ENCODE assay signal across 8 mouse cellular contexts in the genomic region with DNA sequence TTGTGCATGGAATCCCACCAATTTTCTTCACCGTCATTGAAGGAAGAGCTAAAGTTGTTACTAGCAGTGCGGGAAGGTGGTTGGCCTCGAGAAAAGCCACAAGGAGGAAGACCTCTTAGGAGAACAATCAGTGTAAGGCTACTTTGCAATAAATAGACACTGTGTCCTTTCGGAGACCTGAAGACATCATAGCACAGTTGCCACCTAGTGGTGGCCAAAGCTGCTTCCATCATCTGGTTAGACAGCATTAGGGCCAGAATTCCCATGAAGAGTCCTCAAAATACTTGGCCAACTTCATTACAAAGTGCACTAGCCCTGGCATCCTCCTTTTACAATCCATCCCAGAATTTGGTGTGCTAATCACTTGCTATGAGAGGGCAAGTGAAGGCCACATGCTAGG. TPM values are rescaled to one million over a fixed set of nuclear protein-coding genes. Genes with fewer than 3 reads are reported as not detected.
A peak's percentile ranks its signal among the peaks of the same experiment; 100 is the strongest.
DNase-seq lines count a peak whose midpoint lies in the region; ATAC-seq lines count a peak whose summit lies in the region.

No protein-coding gene starts in this region.

- H3K36me3 ChIP-seq in kidney, embryonic 14.5 days (ENCODE audit: control insufficient read depth, insufficient read depth, low read length): no peaks in the 10 kb centered on the region
- no peaks in the 10 kb centered on the region for H3K36me3 ChIP-seq in kidney, embryonic 16.5 days (ENCODE audit: insufficient read depth, low read length)

- DNase-seq in CD4-positive, CD25-positive, alpha-beta regulatory T cell, adult 2 months (ENCODE audit: low read depth, low spot score): peak; percentile 3
- peak; percentile 77 for DNase-seq in R1 (ENCODE audit: low read depth, low spot score)
- peak; percentile 12 for DNase-seq in kidney, postnatal 14 days
- no peak for DNase-seq in right cerebral cortex, postnatal 4 days
- no peak for DNase-seq in ovary, postnatal 10 days (ENCODE audit: low spot score)

- 66% methylated on average over 4 of the region's 4 CpGs for WGBS in kidney, embryonic 14.5 days
- WGBS in kidney, embryonic 16.5 days: 72% methylated on average over 4 of the region's 4 CpGs

- H3K4me1 ChIP-seq in kidney, embryonic 14.5 days (ENCODE audit: control insufficient read depth, insufficient read depth, low read length): no peaks in the 10 kb centered on the region
- H3K4me1 ChIP-seq in kidney, embryonic 16.5 days (ENCODE audit: insufficient read depth, low read length): no peaks in the 10 kb centered on the region

- no peak overlapping the region for H3K27ac ChIP-seq in kidney, embryonic 14.5 days (ENCODE audit: low read depth, low read length)
- no peak overlapping the region for H3K27ac ChIP-seq in kidney, embryonic 16.5 days (ENCODE audit: low read length)

- no peak overlapping the region for H3K9ac ChIP-seq in kidney, embryonic 14.5 days (ENCODE audit: low read depth, low read length)
- H3K9ac ChIP-seq in kidney, embryonic 16.5 days (replicated peaks; ENCODE audit: low read length): no peak overlapping the region

- no peaks in the 10 kb centered on the region for H3K9me3 ChIP-seq in kidney, embryonic 14.5 days (ENCODE audit: control insufficient read depth, low read length)
- H3K9me3 ChIP-seq in kidney, embryonic 16.5 days (ENCODE audit: low read length): no peaks in the 10 kb centered on the region

- H3K27me3 ChIP-seq in kidney, embryonic 14.5 days (ENCODE audit: control insufficient read depth, insufficient read depth, low read length): no peaks in the 10 kb centered on the region
- no peaks in the 10 kb centered on the region for H3K27me3 ChIP-seq in kidney, embryonic 16.5 days (ENCODE audit: insufficient read depth, low read length)

- no peak for ATAC-seq in CD4-positive, CD25-positive, alpha-beta regulatory T cell, adult 4 months
- ATAC-seq in kidney, embryonic 14.5 days (ENCODE audit: low FRiP score, low TSS enrichment): peak; percentile 57; the same call in 1 of the 2 replicates
- ATAC-seq in kidney, embryonic 16.5 days (ENCODE audit: low FRiP score, low TSS enrichment): no peak; the same call in 1 of the 2 replicates

- H3K4me2 ChIP-seq in kidney, embryonic 14.5 days (replicated peaks; ENCODE audit: low read depth, low read length): no peak overlapping the region
- H3K4me2 ChIP-seq in kidney, embryonic 16.5 days (replicated peaks; ENCODE audit: low read depth, low read length): no peak overlapping the region

- H3K4me3 ChIP-seq in kidney, embryonic 14.5 days (ENCODE audit: low read length): no peak overlapping the region
- H3K4me3 ChIP-seq in kidney, embryonic 16.5 days (ENCODE audit: low read length): no peak overlapping the region

RNA-seq across cellular contexts. Expression of gene Sfrp4, which starts 13.2 kb away (rescaled TPM):
- not detected for polyA plus RNA-seq in CD4-positive, CD25-positive, alpha-beta regulatory T cell, adult 4 months (2017; shearing (Covaris generic))
- 1.0 and 1.5 TPM in 2 replicates for polyA plus RNA-seq in kidney, embryonic 14.5 days (2014; fragmentation: Nextera tagmentation; extraction: Ambion mirVana)
- polyA plus RNA-seq in kidney, embryonic 16.5 days (2015; fragmentation: Nextera tagmentation; extraction: Ambion mirVana): 2.2 and 2.4 TPM in 2 replicates

RNA-seq across cellular contexts. Expression of gene Epdr1, which starts 16.4 kb away (rescaled TPM):
- under 1 TPM in 1 of 2 experiments, not detected in 1; 0.38 TPM for polyA plus RNA-seq in CD4-positive, CD25-positive, alpha-beta regulatory T cell, adult 4 months (2017; shearing (Covaris generic))
- 20.5 and 20.9 TPM in 2 replicates for polyA plus RNA-seq in kidney, embryonic 14.5 days (2014; fragmentation: Nextera tagmentation; extraction: Ambion mirVana)
- 24.3 and 26.2 TPM in 2 replicates for polyA plus RNA-seq in kidney, embryonic 16.5 days (2015; fragmentation: Nextera tagmentation; extraction: Ambion mirVana)

Comparison
In these comparisons a context has a peak if more than half of its experiments do, and no peak if none do; other contexts are left out.
1. DNase-seq: peak in CD4-positive, CD25-positive, alpha-beta regulatory T cell, adult 2 months (single experiment), R1 (single experiment) and kidney, postnatal 14 days (single experiment); none in right cerebral cortex, postnatal 4 days (single experiment) and ovary, postnatal 10 days (single experiment).
2. RNA of gene Epdr1, which starts 16.4 kb away (polyA plus RNA-seq): 24.3 to 26.2 TPM in kidney, embryonic 16.5 days and 20.5 to 20.9 TPM in kidney, embryonic 14.5 days; 0.38 TPM in CD4-positive, CD25-positive, alpha-beta regulatory T cell, adult 4 months; every median in the first group is over 10 times any median in the second.